Mouse (Mus musculus) heart, adult 2 months (tissue): ENCODE results near the gene Gramd1c.

Source experiments
- CTCF ChIP-seq: fragments of 200-600 bp; IDR thresholded peaks from 2 replicates; pipeline ENCODE4 v1.8.1; 2022; ENCODE audit warnings: antibody characterized with exemption, mild to moderate bottlenecking, moderate library complexity
- EP300 ChIP-seq: fragments of 200-500 bp; IDR thresholded peaks from 2 replicates; pipeline ENCODE4 v1.6.1; 2011; ENCODE audit warnings: low read depth, low read length, control low read depth; ENCODE audit not compliant: insufficient read depth
- POLR2A ChIP-seq: fragments of 200-500 bp; IDR thresholded peaks from 2 replicates; pipeline ENCODE4 v1.6.1; 2011; ENCODE audit warnings: mild to moderate bottlenecking, low read depth, low read length, control low read depth; ENCODE audit not compliant: insufficient read depth

DNA sequence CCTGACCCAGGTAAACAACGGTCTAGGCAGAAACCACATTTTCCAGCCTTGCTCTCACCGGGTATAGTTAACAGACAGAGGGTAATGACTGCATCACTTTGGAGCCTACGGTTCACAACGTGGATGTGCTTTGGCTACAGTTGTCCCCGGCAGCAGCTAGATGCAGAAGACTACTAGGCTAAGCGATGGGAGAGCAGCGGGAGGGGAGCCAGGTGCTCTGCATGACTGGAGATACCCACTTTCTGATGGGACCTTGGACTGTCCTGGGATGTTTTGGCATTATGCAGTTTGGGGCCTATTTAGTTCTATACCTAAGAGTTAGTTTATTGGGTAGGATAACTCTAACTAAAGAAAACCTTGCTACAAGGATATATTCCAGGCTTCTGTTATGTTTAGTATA lies 36.2 kb upstream of the Gramd1c start:
- TF ChIP-seq CTCF, result no peak
- TF ChIP-seq POLR2A, result no peak
- no peak for TF ChIP-seq EP300
